ENCODE assay signal across 8 mouse cellular contexts in genomic region chr12:72082370-72082769, GRCm38 (mm10). TPM values are rescaled to one million over a fixed set of nuclear protein-coding genes. Genes with fewer than 3 reads are reported as not detected.
DNase-seq lines count a peak whose midpoint lies in the region; ATAC-seq lines count a peak whose summit lies in the region.

No protein-coding gene starts in this region.

- no peaks in the 10 kb centered on the region for H3K27me3 ChIP-seq in heart, embryonic 11.5 days (ENCODE audit: control insufficient read depth, insufficient read depth, low read length)
- no peaks in the 10 kb centered on the region for H3K27me3 ChIP-seq in kidney, embryonic 15.5 days

- no peaks in the 10 kb centered on the region for H3K9me3 ChIP-seq in heart, embryonic 11.5 days (replicated peaks; ENCODE audit: control insufficient read depth, low read length)
- no peaks in the 10 kb centered on the region for H3K9me3 ChIP-seq in kidney, embryonic 15.5 days (replicated peaks)

- peak; percentile 88 for DNase-seq in heart, adult 11 months
- no peak for DNase-seq in heart, adult 9 months (ENCODE audit: low spot score in 2 of 2)
- peak; percentile 44 to 49 for DNase-seq in lung, postnatal 4 days
- DNase-seq in thymus, postnatal 14 days, result no peak
- DNase-seq in cerebellum, adult 18-20 months, result no peak

- H3K36me3 ChIP-seq in heart, embryonic 11.5 days (ENCODE audit: control insufficient read depth, insufficient read depth, low read length), result no peaks in the 10 kb centered on the region
- H3K36me3 ChIP-seq in kidney, embryonic 15.5 days, result no peaks in the 10 kb centered on the region

- no peak overlapping the region for H3K27ac ChIP-seq in heart, embryonic 11.5 days (ENCODE audit: low read depth, low read length)
- no peak overlapping the region for H3K27ac ChIP-seq in kidney, embryonic 15.5 days

- H3K4me2 ChIP-seq in heart, embryonic 11.5 days, result peak overlapping the region; percentile 59
- peak overlapping the region; percentile 56 for H3K4me2 ChIP-seq in kidney, embryonic 15.5 days

- H3K9ac ChIP-seq in heart, embryonic 11.5 days (ENCODE audit: low read depth, low read length), result 0 out of 2 replicates have a peak overlapping the region, but pooled peaks have one; percentile 46
- 0 out of 2 replicates have a peak overlapping the region, but pooled peaks have one; percentile 8 for H3K9ac ChIP-seq in kidney, embryonic 15.5 days

- 26% methylated on average over 18 of the region's 18 CpGs for WGBS in heart, embryonic 11.5 days (ENCODE audit: insufficient replicate concordance)
- WGBS in kidney, embryonic 15.5 days, result 20% methylated on average over 18 of the region's 18 CpGs

- H3K4me1 ChIP-seq in heart, embryonic 11.5 days (ENCODE audit: control insufficient read depth, insufficient read depth, low read length), result peaks cover 18% of the 10 kb centered on the region
- peaks cover 26% of the 10 kb centered on the region for H3K4me1 ChIP-seq in kidney, embryonic 15.5 days

- H3K4me3 ChIP-seq in heart, embryonic 11.5 days (ENCODE audit: low read depth, low read length), result peak overlapping the region; percentile 16; the same call in 1 of the 2 replicates
- peak overlapping the region; percentile 27 for H3K4me3 ChIP-seq in kidney, embryonic 15.5 days (replicated peaks)

- no peak for ATAC-seq in heart, embryonic 11.5 days (replicated peaks; ENCODE audit: insufficient number of reproducible peaks, low FRiP score, low TSS enrichment)
- ATAC-seq in kidney, embryonic 15.5 days (replicated peaks; ENCODE audit: low FRiP score), result no peak
- ATAC-seq in erythroblast, adult 5-6 weeks (replicated peaks; ENCODE audit: low FRiP score, poor library complexity, severe bottlenecking), result no peak

RNA-seq across cellular contexts. Expression of gene L3hypdh, which starts 2.9 kb away (rescaled TPM):
- 17.1 and 18.5 TPM in 2 replicates for polyA plus RNA-seq in heart, embryonic 11.5 days (2014; fragmentation: Nextera tagmentation; extraction: Ambion mirVana)
- polyA plus RNA-seq in kidney, embryonic 15.5 days (2015; fragmentation: Nextera tagmentation; extraction: Ambion mirVana), result 22.4 and 23.7 TPM in 2 replicates
- not detected in 2 replicates for total RNA-seq in erythroblast, adult 5-6 weeks (2015; ENCODE audit: low replicate concordance)
- total RNA-seq in erythroblast, adult 5-6 weeks (2017; ENCODE audit: low replicate concordance), result not detected in 2 replicates

RNA-seq across cellular contexts. Expression of gene Jkamp, which starts 3.0 kb away (rescaled TPM):
- 54.7 and 62.3 TPM in 2 replicates for polyA plus RNA-seq in heart, embryonic 11.5 days (2014; fragmentation: Nextera tagmentation; extraction: Ambion mirVana)
- polyA plus RNA-seq in kidney, embryonic 15.5 days (2015; fragmentation: Nextera tagmentation; extraction: Ambion mirVana), result 83.0 and 86.2 TPM in 2 replicates
- total RNA-seq in erythroblast, adult 5-6 weeks (2015; ENCODE audit: low replicate concordance), result 4.4 and 9.8 TPM in 2 replicates
- total RNA-seq in erythroblast, adult 5-6 weeks (2017; ENCODE audit: low replicate concordance), result 2.9 and 3.0 TPM in 2 replicates

RNA-seq across cellular contexts. Expression of gene Gpr135, which starts 11.4 kb away (rescaled TPM):
- polyA plus RNA-seq in heart, embryonic 11.5 days (2014; fragmentation: Nextera tagmentation; extraction: Ambion mirVana), result 0.34 and 0.62 TPM in 2 replicates
- polyA plus RNA-seq in kidney, embryonic 15.5 days (2015; fragmentation: Nextera tagmentation; extraction: Ambion mirVana), result 0.57 and 0.85 TPM in 2 replicates
- not detected in 2 replicates for total RNA-seq in erythroblast, adult 5-6 weeks (2015; ENCODE audit: low replicate concordance)
- total RNA-seq in erythroblast, adult 5-6 weeks (2017; ENCODE audit: low replicate concordance), result not detected in 2 replicates

Comparison
In these comparisons a context has a peak if more than half of its experiments do, and no peak if none do; other contexts are left out.
1. DNase-seq: peak in heart, adult 11 months (single experiment) and lung, postnatal 4 days (2 of 2); none in heart, adult 9 months (0 of 2), thymus, postnatal 14 days (single experiment) and cerebellum, adult 18-20 months (0 of 2).